In the genomic region with DNA sequence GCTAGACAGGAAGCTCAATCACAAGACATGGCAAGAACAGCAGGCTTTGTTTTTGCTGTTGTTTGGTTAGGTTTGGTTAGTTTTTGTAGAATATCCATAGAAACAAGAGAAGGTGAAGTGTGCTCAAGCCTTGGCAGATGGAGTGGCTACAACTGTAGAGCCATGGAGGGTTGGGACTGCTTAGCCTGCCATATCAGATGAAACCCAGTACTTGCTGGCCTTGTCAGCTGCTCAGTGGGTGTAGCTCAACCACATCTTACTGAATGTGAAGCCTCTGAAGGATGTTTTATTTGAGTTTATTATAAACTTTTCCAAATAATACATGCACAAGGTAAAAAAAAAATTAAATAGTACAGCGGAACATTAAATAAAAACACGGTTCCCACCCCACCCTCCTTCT, we compare ENCODE assay signal across 30 mouse cellular contexts. TPM values are rescaled to one million over a fixed set of nuclear protein-coding genes. Genes with fewer than 3 reads are reported as not detected.
"Had no signal": no experiment of that assay in that cellular context is flagged by ENCODE, and none has a peak within 500 bp of the region (broad histone marks: within the 10 kb centered on the region; RNA-seq: fewer than 3 reads in every experiment).

No protein-coding gene starts in this region.

- H3K27me3 ChIP-seq: limb, embryonic 12.5 days; limb, embryonic 13.5 days; limb, embryonic 15.5 days; liver, embryonic 12.5 days; liver, embryonic 13.5 days; liver, embryonic 15.5 days; lung, embryonic 15.5 days; megakaryocyte, embryonic 14.5 days; midbrain, embryonic 12.5 days; midbrain, embryonic 13.5 days; midbrain, embryonic 15.5 days; neural tube, embryonic 12.5 days had no signal

- H3K4me3 ChIP-seq: limb, embryonic 10.5 days; limb, embryonic 12.5 days; limb, embryonic 13.5 days; limb, embryonic 15.5 days; liver, embryonic 12.5 days; liver, embryonic 13.5 days; liver, embryonic 15.5 days; lung, embryonic 15.5 days; megakaryocyte, embryonic 14.5 days; midbrain, embryonic 10.5 days; midbrain, embryonic 12.5 days; midbrain, embryonic 13.5 days; midbrain, embryonic 15.5 days; neural tube, embryonic 12.5 days had no signal

- H3K36me3 ChIP-seq: liver, embryonic 12.5 days; liver, embryonic 13.5 days; liver, embryonic 15.5 days had no signal

- DNase-seq: left cerebral cortex, postnatal 4 days; liver; liver, embryonic 13.5 days; liver, postnatal 0 days; lung, adult 18-20 months; lung, adult 2 months; lung, embryonic 14.5 days; lung, postnatal 10 days; lung, postnatal 14 days; lung, postnatal 36 days; lung, postnatal 4 days; midbrain, embryonic 14.5 days had no signal

- H3K4me2 ChIP-seq: limb, embryonic 12.5 days; limb, embryonic 13.5 days; limb, embryonic 15.5 days; liver, embryonic 11.5 days; liver, embryonic 12.5 days; liver, embryonic 13.5 days; liver, embryonic 15.5 days; lung, embryonic 14.5 days; lung, embryonic 15.5 days; midbrain, embryonic 11.5 days; midbrain, embryonic 12.5 days; midbrain, embryonic 13.5 days; midbrain, embryonic 15.5 days; neural tube, embryonic 12.5 days had no signal

- ATAC-seq: liver, embryonic 12.5 days; liver, postnatal 0 days; lung, postnatal 0 days; midbrain, embryonic 13.5 days; midbrain, embryonic 15.5 days; midbrain, embryonic 16.5 days had no signal

RNA-seq across cellular contexts. Expression of gene Tcaf2, which starts 22.7 kb away (rescaled TPM):
- polyA plus RNA-seq: macrophage had no signal
